Mouse (Mus musculus) MN1 (cell line): ENCODE results near the gene Eva1c.

Source experiments
- DNase-seq: peaks from one replicate; pipeline ENCODE4 v3.0.0-alpha.2; 2016; ENCODE audit warnings: low spot score

Eva1c gene

GRCm38 (mm10) chr16:90865652-90866051, 39.1 kb downstream of the Eva1c start:
- DNase-seq: no peak

GRCm38 (mm10) chr16:90868129-90868528, 41.6 kb downstream of the Eva1c start:
- no peak for DNase-seq

GRCm38 (mm10) chr16:90869361-90869760, 42.8 kb downstream of the Eva1c start:
- DNase-seq: no peak

GRCm38 (mm10) chr16:90872936-90873335, 46.4 kb downstream of the Eva1c start:
- peak; percentile 21 for DNase-seq

GRCm38 (mm10) chr16:90874536-90874935, 48.0 kb downstream of the Eva1c start:
- no peak for DNase-seq

GRCm38 (mm10) chr16:90878135-90878860, 51.8 kb downstream of the Eva1c start:
- no peak for DNase-seq

- peak; percentile 76 for DNase-seq
Measured at GRCm38 (mm10) chr16:90882501-90882977, 56.0 kb downstream of the Eva1c start.

GRCm38 (mm10) chr16:90885351-90885750, 58.8 kb downstream of the Eva1c start:
- DNase-seq: no peak

- DNase-seq: peak; percentile 55
Measured at GRCm38 (mm10) chr16:90885781-90886565, 59.5 kb downstream of the Eva1c start.

- no peak for DNase-seq
Measured at GRCm38 (mm10) chr16:90890683-90891082, 64.2 kb downstream of the Eva1c start.

- peak; percentile 56 for DNase-seq
Measured at GRCm38 (mm10) chr16:90891601-90892000, 65.1 kb downstream of the Eva1c start.

- DNase-seq: peak; percentile 57
Measured at GRCm38 (mm10) chr16:90892081-90892480, 65.6 kb downstream of the Eva1c start.

- no peak for DNase-seq
Measured at GRCm38 (mm10) chr16:90893019-90893418, 66.5 kb downstream of the Eva1c start.

GRCm38 (mm10) chr16:90893792-90894191, 67.3 kb downstream of the Eva1c start:
- DNase-seq: no peak

GRCm38 (mm10) chr16:90897651-90898050, 71.1 kb downstream of the Eva1c start:
- DNase-seq: peak; percentile 34

GRCm38 (mm10) chr16:90899498-90899897, 73.0 kb downstream of the Eva1c start:
- DNase-seq: no peak

GRCm38 (mm10) chr16:90901364-90901763, 74.8 kb downstream of the Eva1c start:
- no peak for DNase-seq

GRCm38 (mm10) chr16:90903300-90903699, 76.8 kb downstream of the Eva1c start:
- DNase-seq: no peak

GRCm38 (mm10) chr16:90907250-90907649, 80.7 kb downstream of the Eva1c start:
- DNase-seq: no peak

GRCm38 (mm10) chr16:90910855-90911533, 84.5 kb downstream of the Eva1c start:
- no peak for DNase-seq

GRCm38 (mm10) chr16:90911766-90912165, 85.2 kb downstream of the Eva1c start:
- DNase-seq: no peak

- DNase-seq: peak; percentile 42
Measured at GRCm38 (mm10) chr16:90916040-90916481, 89.5 kb downstream of the Eva1c start.
